ENCODE assay signal across 8 mouse cellular contexts in the genomic region with DNA sequence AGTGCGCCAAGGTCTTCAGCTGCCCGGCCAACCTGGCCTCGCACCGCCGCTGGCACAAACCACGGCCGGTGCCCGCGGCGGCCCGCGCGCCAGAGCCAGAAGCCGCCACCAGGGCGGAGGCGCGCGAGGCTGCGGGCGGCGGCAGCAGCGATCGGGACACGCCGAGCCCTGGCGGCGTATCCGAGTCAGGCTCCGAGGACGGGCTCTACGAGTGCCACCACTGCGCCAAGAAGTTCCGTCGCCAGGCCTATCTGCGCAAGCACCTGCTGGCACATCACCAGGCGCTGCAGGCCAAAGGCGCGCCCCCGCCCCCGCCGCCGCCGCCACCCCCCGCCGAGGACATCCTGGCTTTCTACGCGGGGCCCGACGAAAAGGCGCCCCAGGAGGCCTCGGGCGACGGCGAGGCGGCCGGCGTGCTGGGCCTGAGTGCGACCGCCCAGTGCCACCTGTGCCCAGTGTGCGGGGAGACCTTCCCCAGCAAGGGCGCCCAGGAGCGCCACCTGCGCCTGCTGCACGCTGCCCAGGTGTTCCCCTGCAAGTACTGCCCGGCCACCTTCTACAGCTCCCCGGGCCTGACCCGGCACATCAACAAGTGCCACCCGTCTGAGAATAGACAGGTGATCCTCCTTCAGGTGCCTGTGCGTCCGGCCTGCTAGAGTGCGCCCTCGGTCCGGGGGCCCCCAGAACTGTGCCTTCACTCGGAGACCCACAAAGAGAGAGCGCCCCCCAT. TPM values are rescaled to one million over a fixed set of nuclear protein-coding genes. Genes with fewer than 3 reads are reported as not detected.
DNase-seq lines count a peak whose midpoint lies in the region; ATAC-seq and TF ChIP-seq lines count a peak whose summit lies in the region.

No protein-coding gene starts in this region.

- H3K27me3 ChIP-seq in heart, embryonic 14.5 days (ENCODE audit: control insufficient read depth, insufficient read depth, low read length) = peaks cover 97% of the 10 kb centered on the region
- H3K27me3 ChIP-seq in hindbrain, embryonic 15.5 days = peaks cover 32% of the 10 kb centered on the region
- peaks cover 99% of the 10 kb centered on the region for H3K27me3 ChIP-seq in midbrain, embryonic 10.5 days (ENCODE audit: low read depth, poor library complexity, severe bottlenecking)

- ATAC-seq in heart, embryonic 14.5 days (ENCODE audit: insufficient number of reproducible peaks, insufficient read depth, low FRiP score, low read depth) = no peak
- 0 out of 2 replicates have a peak, but pooled peaks have one; percentile 2 for ATAC-seq in hindbrain, embryonic 15.5 days (ENCODE audit: low FRiP score, low read depth)

- in situ Hi-C loops in ES-E14 (cut with MboI; ENCODE audit: low sequenced_read_pairs in 2 of 2, unreplicated experiment in 2 of 2) = loop anchor here (5.0 to 25.0 kb wide), 4 partner anchors 261 to 1814 kb away; a partner anchor contains a TSS

- H3K4me1 ChIP-seq in heart, embryonic 14.5 days (ENCODE audit: control insufficient read depth in 2 of 2, insufficient read depth in 2 of 2, low read length in 2 of 2) = peaks cover 2 to 32% of the 10 kb centered on the region in 2 experiments; a peak in 3 of 4 replicates
- H3K4me1 ChIP-seq in ES-E14 (ENCODE audit: control insufficient read depth in 2 of 2, insufficient read depth in 2 of 2, low read length in 2 of 2, poor library complexity in 1 of 2) = peaks cover 4 to 12% of the 10 kb centered on the region in 2 experiments; a peak in 3 of 4 replicates
- H3K4me1 ChIP-seq in cortical plate, adult 2 months (ENCODE audit: control insufficient read depth, insufficient read depth, low read length) = no peaks in the 10 kb centered on the region
- peaks cover 47% of the 10 kb centered on the region for H3K4me1 ChIP-seq in hindbrain, embryonic 15.5 days (replicated peaks)
- H3K4me1 ChIP-seq in midbrain, embryonic 10.5 days = peaks cover 67% of the 10 kb centered on the region

- no peak overlapping the region for H3K9ac ChIP-seq in heart, embryonic 14.5 days (ENCODE audit: low read length)
- H3K9ac ChIP-seq in ES-E14 (ENCODE audit: insufficient read depth, low read depth, low read length, poor library complexity, severe bottlenecking) = peak overlapping the region; percentile 73
- peak overlapping the region; percentile 76 for H3K9ac ChIP-seq in hindbrain, embryonic 15.5 days

- H3K9me3 ChIP-seq in heart, embryonic 14.5 days (ENCODE audit: control insufficient read depth, low read length) = no peaks in the 10 kb centered on the region
- no peaks in the 10 kb centered on the region for H3K9me3 ChIP-seq in ES-E14 (ENCODE audit: control insufficient read depth, insufficient read depth, low read depth, low read length)
- H3K9me3 ChIP-seq in hindbrain, embryonic 15.5 days = no peaks in the 10 kb centered on the region
- H3K9me3 ChIP-seq in midbrain, embryonic 10.5 days (replicated peaks) = no peaks in the 10 kb centered on the region

- H3K4me3 ChIP-seq in heart, embryonic 14.5 days (ENCODE audit: control insufficient read depth in 1 of 2, insufficient read depth in 1 of 2, low read depth in 1 of 2, low read length in 2 of 2) = peak overlapping the region; percentile 46 to 52
- peak overlapping the region; percentile 54 to 75; a peak in 3 of 4 replicates for H3K4me3 ChIP-seq in ES-E14 (ENCODE audit: insufficient read depth in 1 of 2, low read depth in 1 of 2, low read length in 2 of 2, poor library complexity in 1 of 2, severe bottlenecking in 1 of 2)
- peak overlapping the region; percentile 81 for H3K4me3 ChIP-seq in cortical plate, adult 2 months (ENCODE audit: insufficient read depth, low read length)
- H3K4me3 ChIP-seq in hindbrain, embryonic 15.5 days = peak overlapping the region; percentile 80
- H3K4me3 ChIP-seq in midbrain, embryonic 10.5 days = peak overlapping the region; percentile 71

- peak overlapping the region; percentile 94 for H3K4me2 ChIP-seq in heart, embryonic 14.5 days (ENCODE audit: low read length)
- H3K4me2 ChIP-seq in hindbrain, embryonic 15.5 days = peak overlapping the region; percentile 87

- TF ChIP-seq POLR2A in cortical plate, adult 2 months (IDR thresholded peaks at IDR 0.05; ENCODE audit: extremely low read depth, insufficient read depth, low read length) = no peak

- no peaks in the 10 kb centered on the region for H3K36me3 ChIP-seq in heart, embryonic 14.5 days (ENCODE audit: control insufficient read depth, insufficient read depth, low read length)
- H3K36me3 ChIP-seq in ES-E14 (ENCODE audit: control insufficient read depth, insufficient read depth, low read length, poor library complexity, severe bottlenecking) = no peaks in the 10 kb centered on the region
- H3K36me3 ChIP-seq in hindbrain, embryonic 15.5 days = no peaks in the 10 kb centered on the region
- H3K36me3 ChIP-seq in midbrain, embryonic 10.5 days = no peaks in the 10 kb centered on the region

- WGBS in heart, embryonic 14.5 days = 1% methylated on average over 69 of the region's 75 CpGs
- WGBS in hindbrain, embryonic 15.5 days = under 1% methylated on average over 75 of the region's 75 CpGs
- under 1% methylated on average over 75 of the region's 75 CpGs for WGBS in midbrain, embryonic 10.5 days

- no peak overlapping the region for H3K27ac ChIP-seq in heart, embryonic 14.5 days (replicated peaks in 1 of 2; ENCODE audit: control insufficient read depth in 1 of 2, insufficient read depth in 1 of 2, low read depth in 2 of 2, low read length in 2 of 2)
- H3K27ac ChIP-seq in ES-E14 (ENCODE audit: insufficient read depth, low read depth, low read length, poor library complexity, severe bottlenecking) = no peak overlapping the region
- no peak overlapping the region for H3K27ac ChIP-seq in cortical plate, adult 2 months (ENCODE audit: insufficient read depth, low read length)
- peak overlapping the region; percentile 91 for H3K27ac ChIP-seq in hindbrain, embryonic 15.5 days (replicated peaks)
- H3K27ac ChIP-seq in midbrain, embryonic 10.5 days (replicated peaks) = peak overlapping the region; percentile 90

- TF ChIP-seq CTCF in cortical plate, adult 2 months (IDR thresholded peaks at IDR 0.05; ENCODE audit: extremely low read depth, insufficient read depth, low read length) = no peak

- no peak for DNase-seq in heart, adult 8-10 months (ENCODE audit: low spot score)
- DNase-seq in ES-E14 (ENCODE audit: low read depth, low spot score) = no peak
- no peak for DNase-seq in midbrain, embryonic 10.5 days (ENCODE audit: low spot score)
- DNase-seq in urinary bladder, postnatal 25 days (ENCODE audit: low spot score) = no peak
- DNase-seq in urinary bladder, postnatal 10 days (ENCODE audit: low spot score) = no peak

TF ChIP-seq in ES-E14, 5 proteins besides CTCF, POLR2A, EP300 and RAD21:
- TF ChIP-seq MAFK (IDR thresholded peaks at IDR 0.05; ENCODE audit: insufficient read depth, low read depth, low read length) (no peak), ZC3H11A (IDR thresholded peaks at IDR 0.05; ENCODE audit: borderline replicate concordance, low read depth, low read length) (no peak), CHD2 (IDR thresholded peaks at IDR 0.05; ENCODE audit: low read depth, low read length) (no peak), ZNF384 (IDR thresholded peaks at IDR 0.05; ENCODE audit: low read depth, low read length) (no peak)
TF ChIP-seq in ES-E14: peak in this region for 0.

RNA-seq across cellular contexts. Expression of a gene that starts 1.6 kb away (rescaled TPM):
- polyA plus RNA-seq in heart, embryonic 14.5 days (2014; fragmentation: Nextera tagmentation; extraction: Ambion mirVana) = not detected in 2 replicates
- not detected for total RNA-seq in heart, adult 8-10 months (2022)
- total RNA-seq in ES-E14 (2012; rRNA removed) = 1.4 and 3.0 TPM in 2 replicates
- 3.4 and 4.5 TPM in 2 replicates for polyA plus RNA-seq in cortical plate, adult 2 months (2012; rRNA removed)
- polyA plus RNA-seq in hindbrain, embryonic 15.5 days (2015; fragmentation: Nextera tagmentation; extraction: Ambion mirVana) = 3.8 and 5.1 TPM in 2 replicates
- polyA plus RNA-seq in midbrain, embryonic 10.5 days (2016; fragmentation: Nextera tagmentation; extraction: Ambion mirVana) = 3.0 and 4.7 TPM in 2 replicates

Comparison
In these comparisons a context has a peak if more than half of its experiments do, and no peak if none do; other contexts are left out.
1. H3K27ac ChIP-seq: peak in hindbrain, embryonic 15.5 days (single experiment) and midbrain, embryonic 10.5 days (single experiment); none in heart, embryonic 14.5 days (0 of 2), ES-E14 (single experiment) and cortical plate, adult 2 months (single experiment).
2. Peak in every context shown above with its lines, with median percentiles within 50 percentile points of each other: H3K4me3 ChIP-seq.